Mouse (Mus musculus) bone marrow, adult 2 months (tissue): ENCODE data around the gene Sarm1.

Experiments used
- CTCF ChIP-seq: fragments of 200-500 bp; IDR thresholded peaks from 2 replicates; pipeline ENCODE4 v1.5.1; 2011; ENCODE audit warnings: low read length, control low read depth; ENCODE audit not compliant: control insufficient read depth, insufficient read depth
- POLR2A ChIP-seq: fragments of 200-500 bp; IDR thresholded peaks from 2 replicates; pipeline ENCODE4 v1.6.1; 2011; ENCODE audit warnings: low read depth, mild to moderate bottlenecking, control low read depth, low read length, borderline replicate concordance; ENCODE audit not compliant: control insufficient read depth

- TF ChIP-seq CTCF (no peak), POLR2A (no peak)
Measured at GRCm38 (mm10) chr11:78502909-78503650, 5.5 kb upstream of the Sarm1 start, which contains the start of gene Sebox.
